Mouse (Mus musculus) intestine, postnatal 0 days (tissue): ENCODE measurements at regions not wholly inside any gene's neighbourhood (a gene's known extent, or its start where the extent isn't known, plus 50 kb on each side); places are given as distances from the start of the nearest gene placed in this dataset.

Source experiments
- ATAC-seq: fragments of 200-750 bp; cut with Nextera tagmentation; 2 replicates; pipeline ENCODE4 v1.8.0; 2017; ENCODE audit warnings: mild to moderate bottlenecking, moderate TSS enrichment, moderate library complexity
- H3K27ac ChIP-seq: fragments of 300-500 bp; sonication (generic); 2 replicates; pipeline ENCODE4 v1.5.1; 2014; ENCODE audit warnings: mild to moderate bottlenecking, low read depth, low read length, moderate library complexity
- H3K27me3 ChIP-seq: fragments of 300-500 bp; sonication (generic); replicated peaks from 2 replicates; pipeline ENCODE4 v1.6.1; 2014; ENCODE audit warnings: low read length, mixed read lengths; ENCODE audit not compliant: control insufficient read depth, insufficient read depth
- H3K36me3 ChIP-seq: fragments of 300-500 bp; sonication (generic); 2 replicates; pipeline ENCODE4 v1.6.1; 2014; ENCODE audit warnings: mild to moderate bottlenecking, moderate library complexity; ENCODE audit not compliant: control insufficient read depth, insufficient read depth
- H3K4me1 ChIP-seq: fragments of 300-500 bp; sonication (generic); replicated peaks from 2 replicates; pipeline ENCODE4 v1.6.1; 2014; ENCODE audit warnings: antibody characterized with exemption, low read length, mixed read lengths; ENCODE audit not compliant: control insufficient read depth, insufficient read depth
- H3K4me2 ChIP-seq: fragments of 300-500 bp; sonication (generic); replicated peaks from 2 replicates; pipeline ENCODE4 v1.6.1; 2014; ENCODE audit warnings: low read depth, mild to moderate bottlenecking, moderate library complexity
- H3K4me3 ChIP-seq: fragments of 300-500 bp; sonication (generic); 2 replicates; pipeline ENCODE4 v1.5.1; 2014; ENCODE audit warnings: low read depth, low read length
- H3K9ac ChIP-seq: fragments of 300-500 bp; sonication (generic); 2 replicates; pipeline ENCODE4 v1.6.1; 2014; ENCODE audit warnings: mild to moderate bottlenecking, low read depth, low read length
- H3K9me3 ChIP-seq: fragments of 300-500 bp; sonication (generic); 2 replicates; pipeline ENCODE4 v1.6.1; 2016; ENCODE audit warnings: mixed run types; ENCODE audit not compliant: control insufficient read depth
- CTCF ChIP-seq: sonication (generic); IDR thresholded peaks from 2 replicates; pipeline ENCODE4 v1.5.1; 2016; ENCODE audit warnings: low read depth, mild to moderate bottlenecking, control low read depth, antibody characterized with exemption, moderate library complexity
- WGBS: fragments of 180-500 bp; shearing (Covaris S2); extraction: QIAGEN DNeasy Blood & Tissue Kit; methylation state at CpG from one replicate; pipeline ENCODE4 v1.1.7; 2014; 5-methylcytosine and 5-hydroxymethylcytosine counted together

- Histone ChIP-seq H3K4me1 (no peaks in the 10 kb centered on the region), H3K4me3 (no peak overlapping the region), H3K9ac (no peak overlapping the region), H3K36me3 (no peaks in the 10 kb centered on the region), H3K9me3 (no peaks in the 10 kb centered on the region), H3K4me2 (no peak overlapping the region), H3K27ac (no peak overlapping the region), H3K27me3 (no peaks in the 10 kb centered on the region)
- ATAC-seq = no peak
- TF ChIP-seq CTCF = no peak
- WGBS = 55% methylated on average over 9 of the region's 9 CpGs
These were observed 247.0 kb downstream of the Enc1 start for GRCm38 (mm10) chr13:97487746-97488473.

- Histone ChIP-seq H3K4me3 (no peak overlapping the region), H3K9me3 (no peaks in the 10 kb centered on the region), H3K27me3 (no peaks in the 10 kb centered on the region), H3K36me3 (no peaks in the 10 kb centered on the region), H3K27ac (no peak overlapping the region), H3K4me1 (no peaks in the 10 kb centered on the region), H3K4me2 (no peak overlapping the region), H3K9ac (no peak overlapping the region)
- TF ChIP-seq CTCF = no peak
- WGBS = 97% methylated on average over 2 of the region's 2 CpGs
- no peak for ATAC-seq
These were observed 245.6 kb downstream of the Enc1 start for GRCm38 (mm10) chr13:97486490-97486889.

GRCm38 (mm10) chr13:97485886-97486285 lies 245.0 kb downstream of the Enc1 start:
- Histone ChIP-seq H3K4me3 (no peak overlapping the region), H3K9me3 (no peaks in the 10 kb centered on the region), H3K4me2 (no peak overlapping the region), H3K27me3 (no peaks in the 10 kb centered on the region), H3K9ac (no peak overlapping the region), H3K36me3 (no peaks in the 10 kb centered on the region), H3K27ac (no peak overlapping the region), H3K4me1 (no peaks in the 10 kb centered on the region)
- no peak for ATAC-seq
- WGBS = 73% methylated on average over 5 of the region's 5 CpGs
- TF ChIP-seq CTCF = no peak

GRCm38 (mm10) chr13:97484808-97485545 lies 244.1 kb downstream of the Enc1 start:
- no peak overlapping the region for H3K4me3 ChIP-seq
- no peak overlapping the region for H3K4me2 ChIP-seq
- H3K27ac ChIP-seq = no peak overlapping the region
- H3K27me3 ChIP-seq = no peaks in the 10 kb centered on the region
- H3K9ac ChIP-seq = no peak overlapping the region
- ATAC-seq = no peak
- WGBS = 79% methylated on average over 20 of the region's 20 CpGs
- no peak for TF ChIP-seq CTCF
- no peaks in the 10 kb centered on the region for H3K9me3 ChIP-seq
- H3K36me3 ChIP-seq = no peaks in the 10 kb centered on the region
- no peaks in the 10 kb centered on the region for H3K4me1 ChIP-seq

GRCm38 (mm10) chr13:97483681-97484080 lies 242.8 kb downstream of the Enc1 start:
- no peaks in the 10 kb centered on the region for H3K4me1 ChIP-seq
- no peak overlapping the region for H3K27ac ChIP-seq
- TF ChIP-seq CTCF = no peak
- no peaks in the 10 kb centered on the region for H3K9me3 ChIP-seq
- H3K36me3 ChIP-seq = no peaks in the 10 kb centered on the region
- no peak overlapping the region for H3K9ac ChIP-seq
- H3K4me2 ChIP-seq = no peak overlapping the region
- 83% methylated on average over 8 of the region's 8 CpGs for WGBS
- no peak for ATAC-seq
- no peak overlapping the region for H3K4me3 ChIP-seq
- H3K27me3 ChIP-seq = no peaks in the 10 kb centered on the region

GRCm38 (mm10) chr13:97482439-97482946 lies 241.6 kb downstream of the Enc1 start:
- TF ChIP-seq CTCF = no peak
- Histone ChIP-seq H3K36me3 (no peaks in the 10 kb centered on the region), H3K9ac (no peak overlapping the region), H3K4me2 (no peak overlapping the region), H3K9me3 (no peaks in the 10 kb centered on the region), H3K4me1 (no peaks in the 10 kb centered on the region), H3K4me3 (no peak overlapping the region), H3K27me3 (no peaks in the 10 kb centered on the region), H3K27ac (no peak overlapping the region)
- 95% methylated on average over 3 of the region's 3 CpGs for WGBS
- ATAC-seq = no peak
